Mouse (Mus musculus) neural tube, embryonic 14.5 days (tissue): ENCODE measurements around the gene Antxr1. TPM values are rescaled to one million over a fixed set of nuclear protein-coding genes. Genes with fewer than 3 reads are reported as not detected.

Experiments used
- ATAC-seq: fragments of 200-750 bp; cut with Nextera tagmentation; 2 replicates; pipeline ENCODE4 v1.8.0; 2017; ENCODE audit warnings: low read depth, mild to moderate bottlenecking, moderate TSS enrichment, moderate library complexity
- H3K27ac ChIP-seq: fragments of 300-500 bp; sonication (generic); 2 replicates; pipeline ENCODE4 v1.5.1; 2014; ENCODE audit warnings: low read depth, mild to moderate bottlenecking, control low read depth, low read length, moderate library complexity, mixed read lengths
- H3K27me3 ChIP-seq: fragments of 300-500 bp; sonication (generic); 2 replicates; pipeline ENCODE4 v1.6.1; 2014; ENCODE audit warnings: low read length; ENCODE audit not compliant: control insufficient read depth, insufficient read depth
- H3K36me3 ChIP-seq: fragments of 300-500 bp; sonication (generic); 2 replicates; pipeline ENCODE4 v1.6.1; 2014; ENCODE audit warnings: low read length, mixed read lengths; ENCODE audit not compliant: control insufficient read depth, insufficient read depth
- H3K4me1 ChIP-seq: fragments of 300-500 bp; sonication (generic); 2 replicates; pipeline ENCODE4 v1.6.1; 2014; ENCODE audit warnings: low read length; ENCODE audit not compliant: control insufficient read depth, insufficient read depth
- H3K4me2 ChIP-seq: fragments of 300-500 bp; sonication (generic); 2 replicates; pipeline ENCODE4 v1.6.1; 2014; ENCODE audit warnings: mild to moderate bottlenecking, low read depth, low read length, control low read depth
- H3K4me3 ChIP-seq: fragments of 300-500 bp; sonication (generic); 2 replicates; pipeline ENCODE4 v1.5.1; 2014; ENCODE audit warnings: low read depth, low read length, control low read depth, mixed read lengths
- H3K9ac ChIP-seq: fragments of 300-500 bp; sonication (generic); replicated peaks from 2 replicates; pipeline ENCODE4 v1.6.1; 2014; ENCODE audit warnings: low read depth, mild to moderate bottlenecking, control low read depth, low read length, mixed read lengths
- H3K9me3 ChIP-seq: fragments of 300-500 bp; sonication (generic); 2 replicates; pipeline ENCODE4 v1.6.1; 2016; ENCODE audit warnings: low read length; ENCODE audit not compliant: control insufficient read depth
- WGBS: fragments of 180-500 bp; shearing (Covaris S2); extraction: QIAGEN DNeasy Blood & Tissue Kit; methylation state at CpG from one replicate; pipeline ENCODE4 v1.1.7; 2014; 5-methylcytosine and 5-hydroxymethylcytosine counted together
- polyA plus RNA-seq: library from polyadenylated mRNA; unstranded; fragments of >200 nt; fragmentation: Nextera tagmentation; extraction: Ambion mirVana; gene quantifications from 2 replicates; pipeline ENCODE4 v1.2.1, GENCODE M21; 2014

Gene Antxr1
- polyA plus RNA-seq, 1 experiment from 2014 or later, result 6.5 TPM

DNA sequence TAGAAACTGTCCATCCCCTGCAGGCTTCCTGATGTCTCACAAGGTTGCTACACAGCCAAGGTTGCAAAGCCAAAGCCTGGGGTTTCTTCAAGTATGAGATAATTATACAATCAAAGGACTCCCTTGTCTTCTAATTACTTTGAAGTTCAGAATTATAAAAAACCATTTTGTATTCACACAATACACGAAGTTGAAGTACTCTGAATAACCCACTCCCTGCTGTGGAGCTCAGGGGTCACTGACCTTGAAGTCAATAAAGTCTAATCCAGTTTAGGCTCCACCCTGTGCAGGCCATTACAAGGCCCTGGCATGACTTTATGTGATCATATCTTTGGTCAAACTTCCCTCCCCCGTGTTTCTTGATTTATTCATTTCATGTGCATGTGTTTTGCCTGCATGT, 73.0 kb downstream of the Antxr1 start:
- Histone ChIP-seq H3K9ac (no peak overlapping the region), H3K4me3 (no peak overlapping the region), H3K36me3 (no peaks in the 10 kb centered on the region), H3K27ac (no peak overlapping the region), H3K27me3 (no peaks in the 10 kb centered on the region), H3K4me1 (no peaks in the 10 kb centered on the region), H3K4me2 (no peak overlapping the region), H3K9me3 (no peaks in the 10 kb centered on the region)
- ATAC-seq, result no peak
- 42% methylated on average over 2 of the region's 2 CpGs for WGBS

- H3K27me3 ChIP-seq, result no peaks in the 10 kb centered on the region
- no peak for ATAC-seq
- WGBS, result 62% methylated on average over 5 of the region's 5 CpGs
- no peaks in the 10 kb centered on the region for H3K9me3 ChIP-seq
- no peak overlapping the region for H3K9ac ChIP-seq
- H3K4me2 ChIP-seq, result no peak overlapping the region
- no peak overlapping the region for H3K4me3 ChIP-seq
- H3K36me3 ChIP-seq, result no peaks in the 10 kb centered on the region
- H3K27ac ChIP-seq, result no peak overlapping the region
- H3K4me1 ChIP-seq, result no peaks in the 10 kb centered on the region
Measured at GRCm38 (mm10) chr6:87258976-87259375, 76.6 kb downstream of the Antxr1 start.

GRCm38 (mm10) chr6:87257981-87258775, 77.4 kb downstream of the Antxr1 start:
- Histone ChIP-seq H3K9me3 (no peaks in the 10 kb centered on the region), H3K9ac (no peak overlapping the region), H3K4me3 (no peak overlapping the region), H3K4me2 (no peak overlapping the region), H3K27ac (no peak overlapping the region), H3K27me3 (no peaks in the 10 kb centered on the region), H3K36me3 (no peaks in the 10 kb centered on the region), H3K4me1 (no peaks in the 10 kb centered on the region)
- 68% methylated on average over 7 of the region's 7 CpGs for WGBS
- ATAC-seq, result no peak

DNA sequence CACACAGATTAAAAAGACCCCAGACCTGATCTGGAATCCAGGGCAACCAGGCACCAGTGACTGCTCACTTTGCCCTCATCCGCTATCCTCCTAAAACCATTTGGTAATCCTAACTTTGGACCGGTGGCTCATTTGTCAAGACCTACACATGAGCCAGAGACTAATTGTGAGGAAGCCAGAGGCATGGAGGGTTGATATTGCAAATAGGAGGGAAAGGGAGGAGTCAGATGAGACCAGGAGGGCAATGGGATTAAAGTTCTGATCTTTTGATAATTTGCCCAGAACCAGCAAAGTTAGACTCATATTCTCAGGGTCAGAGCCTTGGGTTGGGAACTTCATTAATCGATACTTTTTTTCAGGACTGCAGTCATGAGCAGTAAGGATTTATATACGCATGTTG, 78.2 kb downstream of the Antxr1 start:
- H3K27ac ChIP-seq, result no peak overlapping the region
- H3K27me3 ChIP-seq, result no peaks in the 10 kb centered on the region
- H3K4me3 ChIP-seq, result no peak overlapping the region
- H3K4me1 ChIP-seq, result no peaks in the 10 kb centered on the region
- ATAC-seq, result no peak
- H3K36me3 ChIP-seq, result no peaks in the 10 kb centered on the region
- H3K9me3 ChIP-seq, result no peaks in the 10 kb centered on the region
- no peak overlapping the region for H3K4me2 ChIP-seq
- WGBS, result 93% methylated on average over 4 of the region's 4 CpGs
- H3K9ac ChIP-seq, result no peak overlapping the region

DNA sequence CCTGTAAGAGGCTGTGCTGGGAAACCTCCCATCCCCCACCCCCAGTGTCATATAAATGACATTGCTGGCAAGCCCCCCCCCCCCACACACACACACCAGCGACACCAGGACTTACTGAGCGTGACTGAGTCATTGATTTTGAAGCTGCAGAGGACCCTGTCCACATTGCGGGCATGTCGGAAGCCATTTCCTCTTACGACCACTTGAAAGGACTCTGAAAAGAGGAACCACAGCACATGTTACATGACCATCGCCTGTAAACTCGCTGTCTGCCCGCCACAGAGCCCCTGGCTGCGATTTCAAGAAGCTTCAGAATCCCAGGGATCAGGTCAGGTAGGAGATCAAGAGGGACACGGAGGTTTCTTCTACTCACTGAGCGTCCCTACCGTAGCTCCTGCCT, 80.0 kb downstream of the Antxr1 start:
- H3K4me2 ChIP-seq, result no peak overlapping the region
- ATAC-seq, result no peak
- H3K36me3 ChIP-seq, result no peaks in the 10 kb centered on the region
- H3K9me3 ChIP-seq, result no peaks in the 10 kb centered on the region
- WGBS, result 84% methylated on average over 12 of the region's 12 CpGs
- H3K27ac ChIP-seq, result no peak overlapping the region
- no peaks in the 10 kb centered on the region for H3K4me1 ChIP-seq
- H3K4me3 ChIP-seq, result no peak overlapping the region
- H3K27me3 ChIP-seq, result no peaks in the 10 kb centered on the region
- H3K9ac ChIP-seq, result no peak overlapping the region

GRCm38 (mm10) chr6:87254756-87255155, 80.9 kb downstream of the Antxr1 start:
- H3K9ac ChIP-seq, result no peak overlapping the region
- H3K9me3 ChIP-seq, result no peaks in the 10 kb centered on the region
- H3K27ac ChIP-seq, result no peak overlapping the region
- H3K4me3 ChIP-seq, result no peak overlapping the region
- no peak overlapping the region for H3K4me2 ChIP-seq
- no peak for ATAC-seq
- WGBS, result 31% methylated on average over 7 of the region's 7 CpGs
- no peaks in the 10 kb centered on the region for H3K4me1 ChIP-seq
- H3K27me3 ChIP-seq, result no peaks in the 10 kb centered on the region
- no peaks in the 10 kb centered on the region for H3K36me3 ChIP-seq

- H3K27me3 ChIP-seq, result no peaks in the 10 kb centered on the region
- 0 out of 2 replicates have a peak, but pooled peaks have one; percentile 21 for ATAC-seq
- no peaks in the 10 kb centered on the region for H3K4me1 ChIP-seq
- H3K9ac ChIP-seq, result no peak overlapping the region
- no peak overlapping the region for H3K27ac ChIP-seq
- 26% methylated on average over 5 of the region's 5 CpGs for WGBS
- H3K4me2 ChIP-seq, result no peak overlapping the region
- no peak overlapping the region for H3K4me3 ChIP-seq
- no peaks in the 10 kb centered on the region for H3K9me3 ChIP-seq
- no peaks in the 10 kb centered on the region for H3K36me3 ChIP-seq
Measured at GRCm38 (mm10) chr6:87251716-87252115, 83.9 kb downstream of the Antxr1 start.

DNA sequence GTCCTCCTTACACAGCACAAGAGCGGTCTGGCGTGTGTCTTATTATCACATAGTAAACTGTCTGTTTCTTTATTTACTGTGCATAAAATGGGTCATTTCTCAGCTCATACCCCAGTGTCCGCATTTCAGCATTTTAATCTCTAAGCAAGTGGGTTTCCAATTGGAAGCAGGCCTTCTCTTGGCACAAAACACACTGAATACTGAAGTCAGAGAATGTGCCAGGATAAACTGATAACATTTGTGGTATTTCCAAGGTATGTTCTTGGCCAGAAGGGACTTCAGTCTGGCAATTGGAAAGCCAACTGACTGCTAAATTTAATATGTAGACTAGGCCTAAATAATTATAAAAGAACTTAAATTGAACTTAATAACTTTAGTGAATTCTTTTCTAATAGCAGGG, 84.9 kb downstream of the Antxr1 start:
- Histone ChIP-seq H3K4me1 (no peaks in the 10 kb centered on the region), H3K9ac (no peak overlapping the region), H3K4me3 (no peak overlapping the region)

GRCm38 (mm10) chr6:87248226-87248834, 87.3 kb downstream of the Antxr1 start:
- Histone ChIP-seq H3K27ac (no peak overlapping the region), H3K9ac (no peak overlapping the region), H3K4me2 (no peak overlapping the region), H3K4me3 (no peak overlapping the region), H3K9me3 (no peaks in the 10 kb centered on the region), H3K36me3 (no peaks in the 10 kb centered on the region), H3K27me3 (no peaks in the 10 kb centered on the region), H3K4me1 (no peaks in the 10 kb centered on the region)
- no peak for ATAC-seq
- 74% methylated on average over 9 of the region's 9 CpGs for WGBS

More for the DNA sequence above, 84.9 kb downstream of the Antxr1 start:
- no peaks in the 10 kb centered on the region for H3K36me3 ChIP-seq
- no peak overlapping the region for H3K27ac ChIP-seq
- H3K4me2 ChIP-seq, result no peak overlapping the region
- H3K9me3 ChIP-seq, result no peaks in the 10 kb centered on the region
- 88% methylated on average over 3 of the region's 3 CpGs for WGBS
- no peak for ATAC-seq
- no peaks in the 10 kb centered on the region for H3K27me3 ChIP-seq
